Mouse (Mus musculus) forebrain, embryonic 11.5 days (tissue): ENCODE data around the gene Gm12216. TPM values are rescaled to one million over a fixed set of nuclear protein-coding genes. Genes with fewer than 3 reads are reported as not detected.

Experiments used
- ATAC-seq: fragments of 200-750 bp; cut with Nextera tagmentation; replicated peaks from 2 replicates; pipeline ENCODE4 v1.8.0; 2017; ENCODE audit warnings: moderate TSS enrichment; ENCODE audit not compliant: low FRiP score
- DNase-seq: peaks from one replicate; pipeline ENCODE4 v3.0.0-alpha.2; 2017; ENCODE audit warnings: low spot score
- H3K27ac ChIP-seq: fragments of 300-500 bp; sonication (generic); 2 replicates; pipeline ENCODE4 v1.5.1; 2014; ENCODE audit warnings: low read depth, low read length
- H3K27me3 ChIP-seq: fragments of 300-500 bp; sonication (generic); 2 replicates; pipeline ENCODE4 v1.6.1; 2014; ENCODE audit warnings: mild to moderate bottlenecking, low read length, mixed read lengths; ENCODE audit not compliant: control insufficient read depth, insufficient read depth
- H3K36me3 ChIP-seq: fragments of 300-500 bp; sonication (generic); 2 replicates; pipeline ENCODE4 v1.6.1; 2014; ENCODE audit warnings: mild to moderate bottlenecking, low read length, moderate library complexity, mixed read lengths; ENCODE audit not compliant: control insufficient read depth, insufficient read depth
- H3K4me1 ChIP-seq: fragments of 300-500 bp; sonication (generic); replicated peaks from 2 replicates; pipeline ENCODE4 v1.6.1; 2014; ENCODE audit warnings: low read length, mixed read lengths; ENCODE audit not compliant: control insufficient read depth, insufficient read depth
- H3K4me2 ChIP-seq: fragments of 300-500 bp; sonication (generic); 2 replicates; pipeline ENCODE4 v1.6.1; 2014; ENCODE audit warnings: low read depth, mild to moderate bottlenecking, low read length, moderate library complexity, mixed read lengths; ENCODE audit not compliant: severe bottlenecking
- H3K4me3 ChIP-seq: fragments of 300-500 bp; sonication (generic); 2 replicates; pipeline ENCODE4 v1.5.1; 2014; ENCODE audit warnings: low read depth, low read length
- H3K9ac ChIP-seq: fragments of 300-500 bp; sonication (generic); 2 replicates; pipeline ENCODE4 v1.6.1; 2014; ENCODE audit warnings: low read length
- H3K9me3 ChIP-seq: fragments of 300-500 bp; sonication (generic); 2 replicates; pipeline ENCODE4 v1.6.1; 2016; ENCODE audit warnings: low read length, mixed read lengths; ENCODE audit not compliant: control insufficient read depth
- WGBS: fragments of 180-500 bp; shearing (Covaris S2); extraction: QIAGEN DNeasy Blood & Tissue Kit; methylation state at CpG from one replicate; pipeline ENCODE4 v1.1.7; 2014; 5-methylcytosine and 5-hydroxymethylcytosine counted together
- polyA plus RNA-seq: library from polyadenylated mRNA; unstranded; fragments of >200 nt; fragmentation: Nextera tagmentation; extraction: Ambion mirVana; gene quantifications from 2 replicates; pipeline ENCODE4 v1.2.1, GENCODE M21; 2014

The Gm12216 gene
- polyA plus RNA-seq, 1 experiment from 2014 or later: not detected

GRCm38 (mm10) chr11:53896935-53897334 is 37.9 kb upstream of the Gm12216 start:
- H3K27ac ChIP-seq: no peak overlapping the region
- DNase-seq (no peak), ATAC-seq (no peak)
- H3K4me1 ChIP-seq: no peaks in the 10 kb centered on the region
- H3K4me3 ChIP-seq: no peak overlapping the region
- H3K36me3 ChIP-seq: no peaks in the 10 kb centered on the region
- H3K9ac ChIP-seq: no peak overlapping the region
- no peaks in the 10 kb centered on the region for H3K27me3 ChIP-seq
- H3K9me3 ChIP-seq: no peaks in the 10 kb centered on the region
- WGBS: 79% methylated on average over 6 of the region's 6 CpGs
- no peak overlapping the region for H3K4me2 ChIP-seq

GRCm38 (mm10) chr11:53893451-53893850 is 34.4 kb upstream of the Gm12216 start:
- Histone ChIP-seq H3K27ac (no peak overlapping the region), H3K4me1 (0 out of 2 replicates have a peak, but pooled peaks cover 2% of the 10 kb centered on the region), H3K9ac (no peak overlapping the region), H3K4me3 (no peak overlapping the region), H3K4me2 (no peak overlapping the region), H3K27me3 (no peaks in the 10 kb centered on the region), H3K36me3 (no peaks in the 10 kb centered on the region), H3K9me3 (no peaks in the 10 kb centered on the region)
- ATAC-seq (no peak), DNase-seq (no peak)
- 82% methylated on average over 2 of the region's 2 CpGs for WGBS

- H3K9ac ChIP-seq: no peak overlapping the region
- no peak overlapping the region for H3K4me2 ChIP-seq
- no peak overlapping the region for H3K27ac ChIP-seq
- no peaks in the 10 kb centered on the region for H3K9me3 ChIP-seq
- DNase-seq (no peak), ATAC-seq (no peak)
- WGBS: 46% methylated on average over 9 of the region's 9 CpGs
- H3K36me3 ChIP-seq: no peaks in the 10 kb centered on the region
- H3K4me1 ChIP-seq: 0 out of 2 replicates have a peak, but pooled peaks cover 2% of the 10 kb centered on the region
- no peak overlapping the region for H3K4me3 ChIP-seq
- no peaks in the 10 kb centered on the region for H3K27me3 ChIP-seq
Measured at GRCm38 (mm10) chr11:53892716-53893416, 33.8 kb upstream of the Gm12216 start.

- 4% methylated on average over 53 of the region's 63 CpGs for WGBS
- Histone ChIP-seq H3K4me1 (0 out of 2 replicates have a peak, but pooled peaks cover 2% of the 10 kb centered on the region), H3K27ac (no peak within 1 kb of the TSS), H3K36me3 (no peaks in the 10 kb centered on the region), H3K9me3 (no peaks in the 10 kb centered on the region), H3K27me3 (no peaks in the 10 kb centered on the region), H3K9ac (peak within 1 kb of the TSS; percentile 63), H3K4me2 (peak within 1 kb of the TSS; percentile 83), H3K4me3 (peak within 1 kb of the TSS; percentile 50)
- ATAC-seq: peak; percentile 99
- DNase-seq: peak; percentile 99
Measured at GRCm38 (mm10) chr11:53891505-53892451, 32.7 kb upstream of the Gm12216 start, which contains the start of gene Slc22a5. TSS of gene Slc22a5 (minus strand) at chr11:53891660.

- H3K9ac ChIP-seq: peak overlapping the region; percentile 63
- H3K4me2 ChIP-seq: peak overlapping the region; percentile 83
- peak overlapping the region; percentile 50 for H3K4me3 ChIP-seq
- H3K36me3 ChIP-seq: no peaks in the 10 kb centered on the region
- 0 out of 2 replicates have a peak, but pooled peaks cover 2% of the 10 kb centered on the region for H3K4me1 ChIP-seq
- WGBS: 3% methylated on average over 33 of the region's 33 CpGs
- no peaks in the 10 kb centered on the region for H3K9me3 ChIP-seq
- no peaks in the 10 kb centered on the region for H3K27me3 ChIP-seq
- ATAC-seq (peak; percentile 16), DNase-seq (no peak)
- no peak overlapping the region for H3K27ac ChIP-seq
Measured at GRCm38 (mm10) chr11:53890906-53891504, 31.9 kb upstream of the Gm12216 start.

- H3K4me3 ChIP-seq: no peak overlapping the region
- no peak for ATAC-seq
- H3K27ac ChIP-seq: no peak overlapping the region
- H3K36me3 ChIP-seq: no peaks in the 10 kb centered on the region
- WGBS: 88% methylated on average over 2 of the region's 2 CpGs
- DNase-seq: no peak
- no peaks in the 10 kb centered on the region for H3K27me3 ChIP-seq
- 0 out of 2 replicates have a peak, but pooled peaks cover 2% of the 10 kb centered on the region for H3K4me1 ChIP-seq
- no peaks in the 10 kb centered on the region for H3K9me3 ChIP-seq
- H3K4me2 ChIP-seq: no peak overlapping the region
- no peak overlapping the region for H3K9ac ChIP-seq
Measured at GRCm38 (mm10) chr11:53890225-53890624, 31.2 kb upstream of the Gm12216 start.

GRCm38 (mm10) chr11:53889091-53889645 is 30.1 kb upstream of the Gm12216 start:
- H3K27ac ChIP-seq: no peak overlapping the region
- H3K4me1 ChIP-seq: 0 out of 2 replicates have a peak, but pooled peaks cover 2% of the 10 kb centered on the region
- no peak overlapping the region for H3K4me3 ChIP-seq
- no peak overlapping the region for H3K4me2 ChIP-seq
- no peak for DNase-seq
- 67% methylated on average over 4 of the region's 4 CpGs for WGBS
- H3K9ac ChIP-seq: no peak overlapping the region
- no peaks in the 10 kb centered on the region for H3K9me3 ChIP-seq
- H3K27me3 ChIP-seq: no peaks in the 10 kb centered on the region
- no peaks in the 10 kb centered on the region for H3K36me3 ChIP-seq
- no peak for ATAC-seq

- no peak overlapping the region for H3K4me2 ChIP-seq
- H3K27me3 ChIP-seq: no peaks in the 10 kb centered on the region
- no peaks in the 10 kb centered on the region for H3K36me3 ChIP-seq
- WGBS: 91% methylated on average over 4 of the region's 4 CpGs
- no peak overlapping the region for H3K9ac ChIP-seq
- H3K27ac ChIP-seq: no peak overlapping the region
- ATAC-seq (no peak), DNase-seq (no peak)
- H3K4me3 ChIP-seq: no peak overlapping the region
- no peaks in the 10 kb centered on the region for H3K9me3 ChIP-seq
- H3K4me1 ChIP-seq: 0 out of 2 replicates have a peak, but pooled peaks cover 2% of the 10 kb centered on the region
Measured at GRCm38 (mm10) chr11:53888242-53888641, 29.2 kb upstream of the Gm12216 start.
